Mouse (Mus musculus) splenic B cell, adult 2 months (primary cell): ENCODE measurements around the gene Lhfp.
A peak's percentile ranks its signal among the peaks of the same experiment; 100 is the strongest.

Source experiments
- DNase-seq: peaks from one replicate; pipeline ENCODE4 v3.0.0-alpha.2; 2011; ENCODE audit warnings: low read depth, low spot score
- H3K27me3 ChIP-seq: 2 replicates; pipeline ENCODE4 v1.6.1; 2012; ENCODE audit warnings: mild to moderate bottlenecking, low read length, moderate library complexity, mixed read lengths; ENCODE audit not compliant: control insufficient read depth, poor library complexity, insufficient read depth, severe bottlenecking
- H3K36me3 ChIP-seq: 2 replicates; pipeline ENCODE4 v1.6.1; 2012; ENCODE audit warnings: mild to moderate bottlenecking, low read length, moderate library complexity, mixed read lengths; ENCODE audit not compliant: control insufficient read depth, poor library complexity, insufficient read depth, severe bottlenecking

Gene Lhfp

GRCm38 (mm10) chr3:53032432-53032831 is 8.9 kb upstream of the Lhfp start:
- no peaks in the 10 kb centered on the region for H3K27me3 ChIP-seq
- no peak for DNase-seq
- no peaks in the 10 kb centered on the region; the same call in 1 of the 2 replicates for H3K36me3 ChIP-seq

- Histone ChIP-seq H3K27me3 (no peaks in the 10 kb centered on the region), H3K36me3 (no peaks in the 10 kb centered on the region; the same call in 1 of the 2 replicates)
- peak; percentile 21 for DNase-seq
These were observed 7.9 kb upstream of the Lhfp start for GRCm38 (mm10) chr3:53033448-53033847.

- DNase-seq: no peak
- H3K36me3 ChIP-seq: no peaks in the 10 kb centered on the region; the same call in 1 of the 2 replicates
- H3K27me3 ChIP-seq: no peaks in the 10 kb centered on the region
These were observed 5.3 kb upstream of the Lhfp start for GRCm38 (mm10) chr3:53036076-53036475.

- no peak for DNase-seq
- Histone ChIP-seq H3K27me3 (no peaks in the 10 kb centered on the region), H3K36me3 (no peaks in the 10 kb centered on the region; the same call in 1 of the 2 replicates)
These were observed 4.4 kb upstream of the Lhfp start for GRCm38 (mm10) chr3:53036941-53037340.

DNA sequence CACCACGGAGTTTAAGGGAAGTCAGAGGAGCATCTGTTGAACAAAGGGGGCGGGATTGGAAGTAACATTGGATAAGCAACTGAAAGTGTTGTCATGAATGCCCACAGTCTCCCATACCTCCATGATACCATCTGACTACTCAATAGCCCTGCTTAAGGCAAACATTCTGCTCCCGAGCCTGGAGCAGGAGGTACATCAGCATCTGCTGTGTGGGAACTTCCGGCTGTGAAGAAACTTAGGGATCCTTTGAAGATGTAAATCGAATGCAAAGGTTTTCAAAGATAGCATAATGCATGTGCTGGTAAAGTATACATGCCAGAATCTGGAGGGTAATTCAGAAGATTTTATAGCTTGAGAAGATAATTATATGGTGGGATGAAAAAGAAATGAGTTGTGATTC is 2.4 kb upstream of the Lhfp start:
- no peaks in the 10 kb centered on the region for H3K27me3 ChIP-seq
- H3K36me3 ChIP-seq: no peaks in the 10 kb centered on the region
- no peak for DNase-seq

- no peak for DNase-seq
- H3K27me3 ChIP-seq: no peaks in the 10 kb centered on the region
- no peaks in the 10 kb centered on the region for H3K36me3 ChIP-seq
These were observed 1.6 kb upstream of the Lhfp start for GRCm38 (mm10) chr3:53039746-53040145.

- no peak for DNase-seq
- no peaks in the 10 kb centered on the region for H3K36me3 ChIP-seq
- H3K27me3 ChIP-seq: 0 out of 2 replicates have a peak, but pooled peaks cover 2% of the 10 kb centered on the region
These were observed 526 bp upstream of the Lhfp start for GRCm38 (mm10) chr3:53040593-53041410.

DNA sequence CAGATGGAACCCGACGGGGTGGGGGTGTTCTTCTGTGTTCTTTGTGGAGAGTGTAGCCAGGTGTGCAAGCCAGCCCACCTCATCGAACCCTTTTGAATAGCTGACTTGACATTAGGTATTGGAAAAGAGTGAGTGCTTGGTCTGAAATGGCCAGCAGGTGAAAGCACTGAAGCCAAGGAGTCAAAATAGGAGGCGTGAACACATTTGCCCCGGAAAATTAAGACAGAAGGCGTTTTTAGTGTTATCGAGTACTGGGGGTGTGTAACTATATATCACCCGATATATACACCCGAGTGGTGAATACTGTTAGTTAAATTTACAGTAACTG is 876 bp downstream of the Lhfp start:
- DNase-seq: no peak
- Histone ChIP-seq H3K27me3 (0 out of 2 replicates have a peak, but pooled peaks cover 2% of the 10 kb centered on the region), H3K36me3 (no peaks in the 10 kb centered on the region)

- Histone ChIP-seq H3K27me3 (0 out of 2 replicates have a peak, but pooled peaks cover 2% of the 10 kb centered on the region), H3K36me3 (no peaks in the 10 kb centered on the region)
- no peak for DNase-seq
These were observed 2.0 kb downstream of the Lhfp start for GRCm38 (mm10) chr3:53043206-53043780.

DNA sequence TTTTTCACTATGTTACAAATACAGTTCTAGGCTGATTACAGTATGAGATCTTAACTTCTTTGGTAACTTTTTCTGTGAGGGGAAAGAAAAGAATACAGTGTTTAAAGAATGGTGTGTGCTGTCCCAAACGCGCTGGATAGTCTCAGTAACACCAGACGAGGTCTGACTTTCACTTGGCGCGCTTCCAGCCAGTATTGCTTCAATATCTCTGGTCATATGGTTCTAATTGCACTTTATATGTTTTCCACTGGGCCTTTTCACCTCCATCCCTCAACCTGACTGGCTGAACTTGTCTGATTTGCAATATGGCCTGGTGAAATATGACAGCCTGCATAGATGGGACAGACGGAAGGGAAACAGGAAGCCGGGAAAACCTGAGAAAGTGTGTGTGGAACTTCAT is 2.9 kb downstream of the Lhfp start:
- H3K36me3 ChIP-seq: no peaks in the 10 kb centered on the region
- no peak for DNase-seq
- 0 out of 2 replicates have a peak, but pooled peaks cover 2% of the 10 kb centered on the region for H3K27me3 ChIP-seq

- no peaks in the 10 kb centered on the region for H3K36me3 ChIP-seq
- no peak for DNase-seq
- H3K27me3 ChIP-seq: 0 out of 2 replicates have a peak, but pooled peaks cover 2% of the 10 kb centered on the region
These were observed 3.5 kb downstream of the Lhfp start for GRCm38 (mm10) chr3:53044682-53045299.

GRCm38 (mm10) chr3:53045697-53046096 is 4.4 kb downstream of the Lhfp start:
- H3K36me3 ChIP-seq: no peaks in the 10 kb centered on the region
- 0 out of 2 replicates have a peak, but pooled peaks cover 2% of the 10 kb centered on the region for H3K27me3 ChIP-seq
- no peak for DNase-seq

DNA sequence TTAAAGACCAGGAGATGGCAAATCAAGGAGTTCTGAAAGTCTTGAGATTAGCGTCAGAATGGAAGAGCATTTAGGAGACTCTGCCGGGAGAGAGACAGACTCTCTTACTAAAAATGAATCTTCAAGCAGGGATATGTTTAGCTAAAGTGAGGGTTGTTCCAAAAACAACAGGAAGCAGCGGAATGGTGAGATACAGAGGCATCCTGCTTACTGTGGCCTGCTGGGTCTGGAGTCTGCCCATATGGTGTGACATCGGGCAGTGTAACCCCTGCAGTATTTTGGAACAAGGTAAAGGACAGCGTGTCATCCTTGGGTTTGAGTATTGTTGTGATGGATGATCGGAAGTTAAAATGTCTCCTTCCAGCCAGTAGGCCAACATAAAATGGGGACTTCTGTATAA is 5.0 kb downstream of the Lhfp start:
- H3K36me3 ChIP-seq: no peaks in the 10 kb centered on the region
- H3K27me3 ChIP-seq: 0 out of 2 replicates have a peak, but pooled peaks cover 2% of the 10 kb centered on the region
- DNase-seq: no peak

DNA sequence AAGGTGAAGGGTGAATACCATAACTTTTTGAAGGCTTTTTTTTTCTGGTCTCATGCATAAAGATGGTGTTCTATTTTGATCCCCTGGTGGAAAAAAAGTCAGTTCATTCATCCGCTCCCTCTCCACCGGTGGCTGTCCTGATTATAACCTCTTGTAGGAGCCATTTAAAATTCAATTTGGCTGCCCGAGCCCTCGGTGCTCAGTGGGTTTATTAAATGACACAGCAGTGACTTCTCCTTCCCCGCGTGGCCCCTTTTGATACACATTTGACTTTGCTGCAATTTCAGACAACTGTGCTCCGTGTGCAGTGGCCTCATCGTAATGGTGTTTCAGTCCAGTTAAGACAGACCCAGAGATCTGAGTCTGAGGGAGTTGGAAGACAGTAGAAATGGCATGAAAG is 11.1 kb downstream of the Lhfp start:
- no peak for DNase-seq
- no peaks in the 10 kb centered on the region for H3K36me3 ChIP-seq

DNA sequence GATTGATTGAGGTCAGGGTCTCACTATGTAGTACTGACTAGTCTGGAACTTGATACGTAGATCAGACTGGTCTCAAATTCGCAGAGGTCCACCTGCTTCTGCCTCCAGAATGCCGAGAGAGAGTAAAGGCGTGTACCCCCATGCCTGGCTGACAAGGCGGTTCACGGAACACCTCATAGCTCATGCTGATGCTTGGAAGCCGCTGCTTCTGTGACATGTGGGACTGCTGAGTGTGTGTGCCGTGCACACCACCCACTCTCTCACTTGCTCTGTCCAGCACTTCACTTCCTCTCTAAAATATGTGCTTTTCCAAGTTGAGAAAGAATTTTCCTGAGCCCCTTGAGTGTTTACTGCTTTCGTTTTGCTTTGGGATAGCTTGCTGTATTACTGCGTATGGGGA is 15.1 kb downstream of the Lhfp start:
- no peaks in the 10 kb centered on the region for H3K36me3 ChIP-seq
- no peaks in the 10 kb centered on the region; the same call in none of the 2 replicates for H3K27me3 ChIP-seq
- DNase-seq: no peak

More for the DNA sequence above, 11.1 kb downstream of the Lhfp start:
- H3K27me3 ChIP-seq: no peaks in the 10 kb centered on the region; the same call in none of the 2 replicates
